Mouse (Mus musculus) limb, embryonic 12.5 days (tissue): ENCODE results near the gene Actn4. TPM values are rescaled to one million over a fixed set of nuclear protein-coding genes. Genes with fewer than 3 reads are reported as not detected.

Experiments used
- polyA plus RNA-seq: library from polyadenylated mRNA; unstranded; fragments of >200 nt; fragmentation: Nextera tagmentation; extraction: Ambion mirVana; gene quantifications from 2 replicates; pipeline ENCODE4 v1.2.1, GENCODE M21; 2016

The Actn4 gene
- polyA plus RNA-seq, 1 experiment from 2014 or later = 269 TPM

Other genes starting within 250 kb of the Actn4 start
- 24.0 TPM in 2 replicates for gene Fbxo17, start 245.5 kb downstream of the Actn4 start, polyA plus RNA-seq
- gene Mrps12, start 220.5 kb downstream of the Actn4 start, polyA plus RNA-seq = 125 and 131 TPM in 2 replicates
- 32.4 and 33.1 TPM in 2 replicates for gene Sars2, start 220.3 kb downstream of the Actn4 start, polyA plus RNA-seq
- gene Ccer2, start 206.2 kb downstream of the Actn4 start, polyA plus RNA-seq = 0.24 TPM in 1 of 2 replicates, not detected in the other
- gene Sirt2, start 195.6 kb downstream of the Actn4 start, polyA plus RNA-seq = 70.8 and 76.9 TPM in 2 replicates
- gene Nfkbib, start 194.8 kb downstream of the Actn4 start, polyA plus RNA-seq = 37.4 and 40.8 TPM in 2 replicates
- 2.3 and 3.1 TPM in 2 replicates for gene Rinl, start 173.4 kb downstream of the Actn4 start, polyA plus RNA-seq
- 347 and 425 TPM in 2 replicates for gene Hnrnpl, start 153.8 kb downstream of the Actn4 start, polyA plus RNA-seq
- 111 and 114 TPM in 2 replicates for gene Ech1, start 137.1 kb downstream of the Actn4 start, polyA plus RNA-seq
- gene Lgals4, start 128.5 kb downstream of the Actn4 start, polyA plus RNA-seq = 4.9 and 6.7 TPM in 2 replicates
- 3.4 and 4.8 TPM in 2 replicates for gene Lgals7, start 98.5 kb downstream of the Actn4 start, polyA plus RNA-seq
- 0.26 and 0.29 TPM in 2 replicates for gene Capn12, start 80.9 kb downstream of the Actn4 start, polyA plus RNA-seq
- gene Eif3k, start 19.5 kb upstream of the Actn4 start, polyA plus RNA-seq = 438 and 440 TPM in 2 replicates
- 10.9 and 11.9 TPM in 2 replicates for gene Map4k1, start 19.7 kb upstream of the Actn4 start, polyA plus RNA-seq
- gene Ryr1, start 162.8 kb upstream of the Actn4 start, polyA plus RNA-seq = 5.0 and 5.2 TPM in 2 replicates
- 0.93 and 1.3 TPM in 2 replicates for gene Rasgrp4, start 172.5 kb upstream of the Actn4 start, polyA plus RNA-seq
- gene Fam98c, start 193.9 kb upstream of the Actn4 start, polyA plus RNA-seq = 14.2 and 16.4 TPM in 2 replicates
- 0.60 and 1.1 TPM in 2 replicates for gene Ggn, start 207.9 kb upstream of the Actn4 start, polyA plus RNA-seq
- gene Spred3, start 208.1 kb upstream of the Actn4 start, polyA plus RNA-seq = 5.0 and 6.6 TPM in 2 replicates
- gene Psmd8, start 218.4 kb upstream of the Actn4 start, polyA plus RNA-seq = 292 and 305 TPM in 2 replicates